Mouse (Mus musculus): ENCODE results near the gene Arfgap3. TPM values are rescaled to one million over a fixed set of nuclear protein-coding genes. Genes with fewer than 3 reads are reported as not detected.
A peak's percentile ranks its signal among the peaks of the same experiment; 100 is the strongest.

The Arfgap3 gene
- polyA plus RNA-seq (2015; fragmentation: Nextera tagmentation; extraction: Ambion mirVana), result 57.0 and 60.3 TPM in 2 replicates

- Histone ChIP-seq H3K27me3 (ENCODE audit: control insufficient read depth, insufficient read depth, low read length) (no peaks in the 10 kb centered on the region), H3K4me3 (ENCODE audit: low read depth, low read length) (peak within 1 kb of the TSS; percentile 84), H3K27ac (replicated peaks) (peak within 1 kb of the TSS; percentile 90), H3K36me3 (ENCODE audit: control insufficient read depth, insufficient read depth, low read length) (no peaks in the 10 kb centered on the region; the same call in 1 of the 2 replicates), H3K4me1 (replicated peaks; ENCODE audit: control insufficient read depth, insufficient read depth) (peaks cover 2% of the 10 kb centered on the region), H3K4me2 (replicated peaks; ENCODE audit: low read depth) (peak within 1 kb of the TSS; percentile 90), H3K9me3 (ENCODE audit: control insufficient read depth, low read length) (no peaks in the 10 kb centered on the region), H3K9ac (ENCODE audit: low read length) (peak within 1 kb of the TSS; percentile 90)
- TF ChIP-seq CTCF (IDR thresholded peaks at IDR 0.05; ENCODE audit: low read depth) (no peak), EP300 (optimal IDR thresholded peaks at IDR 0.05) (no peak)
- ATAC-seq (ENCODE audit: low FRiP score, low TSS enrichment) (peak; percentile 84), DNase-seq (ENCODE audit: low spot score) (peak; percentile 97)
- under 1% methylated on average over 43 of the region's 60 CpGs for WGBS
Observed at GRCm38 (mm10) chr15:83349954-83350711, at the start of gene Arfgap3. Gene Arfgap3 (minus strand): TSS chr15:83350247.

GRCm38 (mm10) chr15:83392722-83393121 lies 42.7 kb upstream of the Arfgap3 start:
- DNase-seq (ENCODE audit: low spot score), result no peak
- ATAC-seq (ENCODE audit: low FRiP score, low TSS enrichment), result no peak
- 85% methylated on average over 2 of the region's 2 CpGs for WGBS
- H3K4me2 ChIP-seq (replicated peaks; ENCODE audit: low read depth), result no peak overlapping the region
- H3K27ac ChIP-seq (replicated peaks), result no peak overlapping the region
- TF ChIP-seq EP300 (optimal IDR thresholded peaks at IDR 0.05) (no peak), CTCF (IDR thresholded peaks at IDR 0.05; ENCODE audit: low read depth) (peak; percentile 56)
- H3K4me1 ChIP-seq (replicated peaks; ENCODE audit: control insufficient read depth, insufficient read depth), result no peaks in the 10 kb centered on the region
- H3K9ac ChIP-seq (ENCODE audit: low read length), result no peak overlapping the region
- H3K36me3 ChIP-seq (ENCODE audit: control insufficient read depth, insufficient read depth, low read length), result peaks cover 11% of the 10 kb centered on the region
- H3K4me3 ChIP-seq (ENCODE audit: low read depth, low read length), result no peak overlapping the region
- no peaks in the 10 kb centered on the region for H3K27me3 ChIP-seq (ENCODE audit: control insufficient read depth, insufficient read depth, low read length)
- H3K9me3 ChIP-seq (ENCODE audit: control insufficient read depth, low read length), result no peaks in the 10 kb centered on the region

GRCm38 (mm10) chr15:83387911-83388310 lies 37.9 kb upstream of the Arfgap3 start:
- H3K36me3 ChIP-seq (ENCODE audit: control insufficient read depth, insufficient read depth, low read length), result peaks cover 24% of the 10 kb centered on the region
- 0 out of 2 replicates have a peak, but pooled peaks have one; percentile 5 for ATAC-seq (ENCODE audit: low FRiP score, low TSS enrichment)
- 62% methylated on average over 2 of the region's 2 CpGs for WGBS

GRCm38 (mm10) chr15:83383633-83384032 lies 33.6 kb upstream of the Arfgap3 start:
- WGBS, result 82% methylated on average over 2 of the region's 2 CpGs
- TF ChIP-seq EP300 (optimal IDR thresholded peaks at IDR 0.05) (no peak), CTCF (IDR thresholded peaks at IDR 0.05; ENCODE audit: low read depth) (peak; percentile 63)
- Histone ChIP-seq H3K4me1 (replicated peaks; ENCODE audit: control insufficient read depth, insufficient read depth) (no peaks in the 10 kb centered on the region), H3K9me3 (ENCODE audit: control insufficient read depth, low read length) (no peaks in the 10 kb centered on the region), H3K27me3 (ENCODE audit: control insufficient read depth, insufficient read depth, low read length) (no peaks in the 10 kb centered on the region), H3K27ac (replicated peaks) (no peak overlapping the region), H3K9ac (ENCODE audit: low read length) (no peak overlapping the region), H3K4me2 (replicated peaks; ENCODE audit: low read depth) (no peak overlapping the region), H3K36me3 (ENCODE audit: control insufficient read depth, insufficient read depth, low read length) (peaks cover 25% of the 10 kb centered on the region), H3K4me3 (ENCODE audit: low read depth, low read length) (no peak overlapping the region)
- DNase-seq (ENCODE audit: low spot score), result no peak
- ATAC-seq (ENCODE audit: low FRiP score, low TSS enrichment), result no peak

More at GRCm38 (mm10) chr15:83387911-83388310, 37.9 kb upstream of the Arfgap3 start:
- Histone ChIP-seq H3K9me3 (ENCODE audit: control insufficient read depth, low read length) (no peaks in the 10 kb centered on the region), H3K4me3 (ENCODE audit: low read depth, low read length) (no peak overlapping the region), H3K4me1 (replicated peaks; ENCODE audit: control insufficient read depth, insufficient read depth) (no peaks in the 10 kb centered on the region), H3K27ac (replicated peaks) (no peak overlapping the region), H3K27me3 (ENCODE audit: control insufficient read depth, insufficient read depth, low read length) (no peaks in the 10 kb centered on the region), H3K9ac (ENCODE audit: low read length) (no peak overlapping the region), H3K4me2 (replicated peaks; ENCODE audit: low read depth) (no peak overlapping the region)
- TF ChIP-seq EP300 (optimal IDR thresholded peaks at IDR 0.05), result no peak
- no peak for TF ChIP-seq CTCF (IDR thresholded peaks at IDR 0.05; ENCODE audit: low read depth)
- no peak for DNase-seq (ENCODE audit: low spot score)

- Histone ChIP-seq H3K4me2 (replicated peaks; ENCODE audit: low read depth) (no peak overlapping the region), H3K27ac (replicated peaks) (no peak overlapping the region), H3K9ac (ENCODE audit: low read length) (no peak overlapping the region), H3K4me1 (replicated peaks; ENCODE audit: control insufficient read depth, insufficient read depth) (no peaks in the 10 kb centered on the region), H3K4me3 (ENCODE audit: low read depth, low read length) (no peak overlapping the region), H3K9me3 (ENCODE audit: control insufficient read depth, low read length) (no peaks in the 10 kb centered on the region), H3K27me3 (ENCODE audit: control insufficient read depth, insufficient read depth, low read length) (no peaks in the 10 kb centered on the region), H3K36me3 (ENCODE audit: control insufficient read depth, insufficient read depth, low read length) (peaks cover 26% of the 10 kb centered on the region)
- WGBS, result 83% methylated on average over 5 of the region's 5 CpGs
- ATAC-seq (ENCODE audit: low FRiP score, low TSS enrichment), result no peak
- DNase-seq (ENCODE audit: low spot score), result no peak
- TF ChIP-seq EP300 (optimal IDR thresholded peaks at IDR 0.05) (no peak), CTCF (IDR thresholded peaks at IDR 0.05; ENCODE audit: low read depth) (no peak)
Observed at GRCm38 (mm10) chr15:83383136-83383535, 33.1 kb upstream of the Arfgap3 start.

- H3K9ac ChIP-seq (ENCODE audit: low read length), result no peak overlapping the region
- no peak for ATAC-seq (ENCODE audit: low FRiP score, low TSS enrichment)
- no peak overlapping the region for H3K4me2 ChIP-seq (replicated peaks; ENCODE audit: low read depth)
- H3K9me3 ChIP-seq (ENCODE audit: control insufficient read depth, low read length), result no peaks in the 10 kb centered on the region
- H3K36me3 ChIP-seq (ENCODE audit: control insufficient read depth, insufficient read depth, low read length), result peaks cover 26% of the 10 kb centered on the region
- TF ChIP-seq EP300 (optimal IDR thresholded peaks at IDR 0.05) (no peak), CTCF (IDR thresholded peaks at IDR 0.05; ENCODE audit: low read depth) (no peak)
- H3K27ac ChIP-seq (replicated peaks), result no peak overlapping the region
- no peak overlapping the region for H3K4me3 ChIP-seq (ENCODE audit: low read depth, low read length)
- H3K27me3 ChIP-seq (ENCODE audit: control insufficient read depth, insufficient read depth, low read length), result no peaks in the 10 kb centered on the region
- WGBS, result 92% methylated on average over 4 of the region's 4 CpGs
- no peaks in the 10 kb centered on the region for H3K4me1 ChIP-seq (replicated peaks; ENCODE audit: control insufficient read depth, insufficient read depth)
- no peak for DNase-seq (ENCODE audit: low spot score)
Observed at GRCm38 (mm10) chr15:83382467-83382866, 32.4 kb upstream of the Arfgap3 start.
